Mouse (Mus musculus) cerebellum, adult 11 months (tissue): ENCODE results near the gene Cers2.

Experiments
- DNase-seq: peaks from one replicate; pipeline ENCODE4 v3.0.0; 2022

Cers2 gene

GRCm38 (mm10) chr3:95314486-95315093 lies at the start of gene Cers2:
TSS of gene Cers2 (plus strand) at chr3:95314791.
- no peak for DNase-seq

- DNase-seq = no peak
Measured at GRCm38 (mm10) chr3:95266052-95266451, 48.5 kb upstream of the Cers2 start.

GRCm38 (mm10) chr3:95267855-95268254 lies 46.7 kb upstream of the Cers2 start:
- no peak for DNase-seq

- DNase-seq = no peak
Measured at GRCm38 (mm10) chr3:95269789-95270188, 44.8 kb upstream of the Cers2 start.

GRCm38 (mm10) chr3:95270766-95271364 lies 43.7 kb upstream of the Cers2 start:
- no peak for DNase-seq

GRCm38 (mm10) chr3:95273471-95273870 lies 41.1 kb upstream of the Cers2 start:
- peak; percentile 92 for DNase-seq

- no peak for DNase-seq
Measured at GRCm38 (mm10) chr3:95274453-95274852, 40.1 kb upstream of the Cers2 start.

GRCm38 (mm10) chr3:95275161-95275560 lies 39.4 kb upstream of the Cers2 start:
- DNase-seq = no peak

- DNase-seq = no peak
Measured at GRCm38 (mm10) chr3:95276428-95276934, 38.1 kb upstream of the Cers2 start.

GRCm38 (mm10) chr3:95277149-95277551 lies 37.4 kb upstream of the Cers2 start:
- DNase-seq = no peak

GRCm38 (mm10) chr3:95280747-95281146 lies 33.8 kb upstream of the Cers2 start:
- no peak for DNase-seq

- peak; percentile 98 for DNase-seq
Measured at GRCm38 (mm10) chr3:95281216-95282126, 33.1 kb upstream of the Cers2 start, which contains the start of the genes Mindy1 and Prune1. TSS of gene Mindy1 (plus strand) at chr3:95281345. TSS of gene Prune1 (minus strand) at chr3:95282076.

GRCm38 (mm10) chr3:95282381-95282864 lies 32.2 kb upstream of the Cers2 start:
- no peak for DNase-seq

- DNase-seq = peak; percentile 78
Measured at GRCm38 (mm10) chr3:95282865-95283588, 31.6 kb upstream of the Cers2 start.

GRCm38 (mm10) chr3:95283589-95283941 lies 31.0 kb upstream of the Cers2 start:
- DNase-seq = no peak

GRCm38 (mm10) chr3:95284062-95284461 lies 30.5 kb upstream of the Cers2 start:
- no peak for DNase-seq

- DNase-seq = no peak
Measured at GRCm38 (mm10) chr3:95284501-95285281, 29.9 kb upstream of the Cers2 start.

- no peak for DNase-seq
Measured at GRCm38 (mm10) chr3:95285390-95285789, 29.2 kb upstream of the Cers2 start.

- DNase-seq = no peak
Measured at GRCm38 (mm10) chr3:95286011-95286410, 28.6 kb upstream of the Cers2 start.

- no peak for DNase-seq
Measured at GRCm38 (mm10) chr3:95286510-95286909, 28.1 kb upstream of the Cers2 start.

- DNase-seq = no peak
Measured at GRCm38 (mm10) chr3:95287541-95287940, 27.1 kb upstream of the Cers2 start.

GRCm38 (mm10) chr3:95289419-95289818 lies 25.2 kb upstream of the Cers2 start:
- DNase-seq = peak; percentile 80
